Mouse (Mus musculus): Measurements from ENCODE around the gene Cd55b.
"Not testable (repeated sequence)": the region's sequence is repeated elsewhere in the genome, so short reads cannot be mapped to it uniquely, and the experiment has no call there.

The Cd55b gene

GRCm38 (mm10) chr1:130422664-130423111 lies at the start of gene Cd55b:
Cd55b (minus strand) TSS chr1:130423009.
- in situ Hi-C loops (cut with MboI, MseI) = no loop called here

DNA sequence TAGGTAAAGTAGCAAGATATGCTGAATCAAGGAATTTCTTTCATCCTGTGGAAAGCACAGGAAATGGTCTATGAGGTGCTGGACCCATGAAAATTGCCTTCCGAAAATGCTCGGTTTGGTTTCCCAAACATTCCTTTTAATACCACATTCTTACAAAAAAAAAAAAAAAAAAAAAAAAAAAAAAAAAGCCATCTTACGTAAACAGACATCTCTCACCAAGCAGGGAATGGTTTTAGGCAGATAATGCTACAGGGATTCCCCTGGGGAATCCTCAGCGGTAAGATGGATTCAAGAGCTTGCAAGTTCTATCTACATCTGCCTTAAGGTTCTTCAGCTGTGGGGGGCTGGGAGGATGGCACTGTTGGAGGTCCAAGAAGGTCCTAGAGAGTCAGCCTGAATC lies 47.3 kb upstream of the Cd55b start:
- in situ Hi-C loops (cut with MboI, MseI) = no loop called here

GRCm38 (mm10) chr1:130467453-130467852 lies 44.6 kb upstream of the Cd55b start:
- in situ Hi-C loops (cut with MboI, MseI) = no loop called here

GRCm38 (mm10) chr1:130464173-130464572 lies 41.4 kb upstream of the Cd55b start:
- in situ Hi-C loops (cut with MboI, MseI) = no loop called here

DNA sequence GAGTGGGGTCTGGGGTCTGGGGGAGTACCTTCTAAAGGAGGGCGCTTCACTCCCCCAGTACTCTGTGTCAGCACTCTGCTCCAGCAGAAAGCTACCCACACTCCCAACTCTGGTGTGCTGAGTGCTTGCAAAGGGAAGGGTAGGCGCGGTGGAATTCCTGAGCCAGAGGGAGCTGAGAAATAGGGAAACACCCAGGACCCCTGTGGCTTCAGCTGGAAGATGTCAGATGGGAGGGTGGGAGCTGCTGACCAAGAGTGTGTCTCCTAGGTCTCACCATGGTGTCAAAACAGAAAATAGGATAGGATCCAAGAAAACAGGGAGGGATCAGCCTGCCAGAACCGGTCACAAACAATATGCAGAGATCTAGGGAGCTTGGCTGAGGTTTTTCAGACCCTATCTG lies 40.1 kb upstream of the Cd55b start:
- in situ Hi-C loops (cut with MboI, MseI) = no loop called here

DNA sequence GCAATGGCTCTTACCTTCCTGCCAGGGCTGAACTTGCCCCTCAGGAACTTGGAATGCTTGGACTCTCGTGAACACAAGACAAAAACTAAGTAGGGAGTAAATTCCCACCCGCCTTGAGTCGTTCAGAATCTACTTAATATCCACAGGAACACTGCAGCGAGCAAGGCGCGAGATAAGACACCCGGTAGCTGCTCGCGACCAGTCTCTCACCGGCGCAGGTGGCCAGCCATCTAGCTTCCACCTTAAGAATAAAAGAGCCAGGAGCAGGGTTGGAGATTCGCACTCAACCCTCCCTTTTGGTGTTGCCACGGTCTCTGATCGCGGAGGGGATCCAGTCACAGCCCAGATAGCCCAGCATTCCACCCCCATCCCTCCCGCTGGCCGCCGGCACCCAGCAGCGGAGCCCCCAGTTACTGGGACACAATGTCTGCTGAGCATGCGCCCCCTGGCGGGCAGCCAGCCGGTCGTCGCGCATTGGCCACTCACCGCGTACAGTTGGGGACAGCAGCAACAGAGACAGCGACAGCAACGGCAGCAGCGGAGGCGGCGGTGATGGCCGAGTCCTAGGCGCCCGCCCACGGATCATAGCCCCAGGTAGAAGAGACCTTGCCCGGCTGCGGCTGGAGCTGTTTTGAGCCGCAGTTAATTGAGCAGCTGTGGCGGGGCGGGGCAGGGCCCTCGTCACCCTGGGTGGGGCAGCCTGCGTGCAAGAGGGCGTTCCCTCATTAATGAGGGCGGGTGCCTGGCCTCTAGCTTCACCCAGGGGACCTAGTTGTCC lies 39.5 kb upstream of the Cd55b start, which contains the start of gene Cd55:
TSS of gene Cd55 (minus strand) at position 661 of the 778 bp plus-strand sequence.
- in situ Hi-C loops (cut with MboI, MseI) = no loop called here

- in situ Hi-C loops (cut with MboI, MseI) = no loop called here
Measured at GRCm38 (mm10) chr1:130455111-130455510, 32.3 kb upstream of the Cd55b start.

DNA sequence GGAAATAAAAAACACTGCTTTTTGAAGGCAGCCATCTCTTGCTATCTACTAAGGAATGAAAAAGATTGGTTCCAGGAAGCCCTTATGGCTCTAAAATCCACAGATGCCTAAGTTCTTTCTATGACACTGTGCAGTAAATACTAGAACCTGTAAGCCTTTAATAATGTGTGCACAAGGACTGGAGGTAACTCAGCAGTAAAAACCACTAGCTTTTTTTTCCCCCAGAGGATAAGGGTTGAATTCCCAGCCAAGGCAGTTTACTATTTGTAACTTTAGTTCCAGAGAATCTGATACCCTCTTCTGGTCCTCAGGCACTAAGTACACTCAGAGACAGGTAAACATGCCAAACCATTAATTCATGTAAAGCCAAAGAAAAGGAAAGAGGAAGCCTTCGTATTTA lies 20.1 kb upstream of the Cd55b start:
- in situ Hi-C loops (cut with MboI, MseI) = not testable (repeated sequence)

DNA sequence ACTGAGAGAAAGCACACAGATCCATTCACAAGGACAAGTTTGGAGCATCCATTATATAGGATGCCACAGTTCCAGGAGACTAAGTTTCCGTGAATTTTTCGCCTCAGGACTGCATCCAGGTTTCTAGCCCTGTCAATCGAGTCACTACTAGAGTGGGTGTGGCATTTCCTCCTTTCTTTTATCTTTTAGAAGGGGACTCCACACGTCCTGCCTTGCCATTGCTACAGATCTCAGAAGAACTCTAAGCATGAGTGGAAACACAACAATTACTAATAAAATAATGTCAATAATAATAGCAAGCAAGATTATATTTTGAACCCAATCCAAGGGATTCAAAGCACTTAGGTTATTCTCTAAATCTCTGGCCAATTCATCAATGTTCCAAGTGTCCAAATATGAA lies 8.1 kb upstream of the Cd55b start:
- in situ Hi-C loops (cut with MboI, MseI) = no loop called here

DNA sequence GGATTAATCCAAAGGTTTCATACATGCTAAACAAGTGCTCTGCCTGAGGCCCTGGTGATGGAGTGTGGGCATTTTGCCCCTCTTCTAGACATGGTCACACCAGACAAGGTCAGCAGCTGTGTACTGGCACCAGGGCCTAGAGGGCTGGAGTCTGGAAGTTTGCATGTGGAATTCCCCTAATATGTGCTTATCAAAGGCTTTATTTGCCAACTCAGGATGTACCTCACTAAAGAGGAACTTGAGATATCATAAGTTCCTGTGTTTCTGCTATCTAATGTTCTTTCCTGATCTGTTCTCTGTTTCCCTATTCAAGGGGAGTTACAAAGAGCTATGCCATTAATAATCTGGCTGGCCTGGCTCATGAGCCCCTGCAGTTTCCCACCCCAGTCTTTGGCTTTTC lies 5.9 kb upstream of the Cd55b start:
- in situ Hi-C loops (cut with MboI, MseI) = not testable (repeated sequence)

- in situ Hi-C loops (cut with MboI, MseI) = not testable (repeated sequence)
Measured at GRCm38 (mm10) chr1:130427175-130427853, 4.5 kb upstream of the Cd55b start.

DNA sequence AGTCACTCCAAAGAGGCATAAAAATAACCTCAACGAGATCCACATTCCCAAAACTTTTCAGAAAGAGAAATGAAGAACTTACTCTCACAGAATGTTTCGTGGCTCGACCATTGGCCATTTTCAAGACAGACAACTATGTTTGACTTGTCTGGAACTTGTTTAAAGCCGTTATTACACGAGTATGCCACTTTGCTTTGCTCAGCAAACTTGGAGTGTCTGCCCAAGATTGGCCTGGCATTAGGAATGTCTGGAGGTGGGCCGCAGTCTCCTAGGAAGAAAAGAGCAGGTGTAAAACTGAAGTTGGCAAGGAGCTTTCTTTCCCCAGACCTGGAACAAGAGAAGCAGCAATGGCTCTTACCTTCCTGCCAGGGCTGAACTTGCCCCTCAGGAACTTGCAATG lies 776 bp downstream of the Cd55b start:
- in situ Hi-C loops (cut with MboI, MseI) = not testable (repeated sequence)

- in situ Hi-C loops (cut with MboI, MseI) = not testable (repeated sequence)
Measured at GRCm38 (mm10) chr1:130397109-130397508, 25.7 kb downstream of the Cd55b start.

DNA sequence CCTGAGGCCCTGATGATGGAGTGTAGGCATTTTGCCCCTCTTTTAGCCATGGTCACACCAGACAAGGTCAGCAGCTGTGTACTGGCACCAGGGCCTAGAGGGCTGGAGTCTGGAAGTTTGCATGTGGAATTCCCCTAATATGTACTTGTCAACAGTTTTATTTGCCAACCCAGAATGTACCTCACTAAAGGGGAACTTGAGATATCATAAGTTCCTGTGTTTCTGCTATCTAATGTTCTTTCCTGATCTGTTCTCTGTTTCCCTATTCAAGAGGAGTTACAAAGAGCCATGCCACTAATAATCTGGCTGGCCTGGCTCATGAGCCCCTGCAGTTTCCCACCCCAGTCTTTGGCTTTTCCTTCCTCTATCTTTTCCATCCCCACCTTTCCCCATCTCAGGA lies 35.5 kb downstream of the Cd55b start:
- in situ Hi-C loops (cut with MboI, MseI) = not testable (repeated sequence)

DNA sequence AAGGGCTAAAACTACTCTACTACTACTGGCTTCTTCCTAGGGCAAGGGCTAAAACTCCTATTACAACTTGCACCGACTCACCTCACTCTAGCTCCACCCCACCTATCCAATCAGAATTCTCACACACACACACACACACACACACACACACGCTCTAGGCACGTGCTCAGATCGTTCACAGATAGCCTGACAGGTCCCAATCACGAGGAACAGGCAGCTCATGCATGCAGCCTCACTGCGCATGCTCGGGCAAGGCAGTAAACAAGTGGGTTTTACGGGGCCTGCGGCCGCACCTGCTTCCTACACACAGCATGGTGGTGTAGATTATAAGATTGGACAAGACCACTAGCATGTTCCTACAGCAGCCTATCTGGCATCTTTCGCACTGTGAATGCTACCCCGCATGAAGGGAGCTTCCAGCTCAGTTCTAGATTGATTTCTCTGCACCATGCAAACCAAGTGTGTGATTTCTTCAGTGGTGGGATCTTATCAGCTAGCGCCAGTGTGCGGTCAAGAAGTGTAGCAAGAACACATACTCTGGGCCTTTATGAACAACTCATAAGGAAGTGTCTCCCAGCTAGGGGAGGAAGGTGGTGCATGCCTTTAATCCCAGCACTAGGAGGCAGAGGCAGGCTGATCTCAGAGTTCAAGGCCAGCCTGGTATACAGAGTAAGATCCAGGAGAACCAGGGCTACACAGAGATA lies 44.9 kb downstream of the Cd55b start:
- in situ Hi-C loops (cut with MboI, MseI) = no loop called here

GRCm38 (mm10) chr1:130374173-130374785 lies 48.5 kb downstream of the Cd55b start:
- in situ Hi-C loops (cut with MboI, MseI) = loop anchor here (25.0 kb wide), 1 partner anchor 1512 kb away; no protein-coding TSS in a partner anchor

DNA sequence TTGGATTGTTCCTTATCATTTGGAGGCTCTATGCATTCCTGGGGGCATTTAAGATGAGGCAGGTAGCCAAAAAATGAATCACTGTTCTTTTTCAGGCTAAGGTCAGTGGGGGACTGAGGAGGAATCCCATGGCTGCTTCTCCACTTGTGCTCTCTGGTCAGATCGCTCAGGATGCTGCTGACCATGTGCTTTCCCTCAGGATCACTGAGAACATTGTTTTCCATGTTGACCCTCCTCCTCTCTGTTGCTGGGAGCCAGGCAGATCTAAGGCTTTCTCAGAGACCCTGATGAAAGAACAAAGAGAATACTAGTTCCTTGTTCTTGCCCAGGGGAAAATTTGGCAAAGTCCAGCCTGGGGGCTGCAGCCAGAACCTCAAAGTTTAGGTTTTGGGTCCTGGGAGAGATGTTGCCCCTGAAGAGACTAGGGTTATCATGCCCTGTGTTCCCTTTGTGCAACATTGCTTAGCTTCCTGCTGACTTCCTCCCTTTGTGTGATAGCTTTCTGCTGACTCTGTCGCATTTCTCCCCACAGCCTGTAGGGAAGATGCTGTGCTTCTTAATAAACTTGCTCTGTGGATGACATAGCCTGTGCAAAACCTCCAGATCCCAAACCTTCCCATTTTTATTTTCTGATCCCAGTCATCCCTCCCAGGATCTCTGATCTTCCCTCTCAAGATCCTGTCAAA lies 49.3 kb downstream of the Cd55b start:
- in situ Hi-C loops (cut with MboI, MseI) = loop anchor here (25.0 kb wide), 1 partner anchor 1511 kb away; no protein-coding TSS in a partner anchor

- in situ Hi-C loops (cut with MboI, MseI) = loop anchor here (25.0 kb wide), 1 partner anchor 1510 kb away; no protein-coding TSS in a partner anchor
Measured at GRCm38 (mm10) chr1:130371895-130372528, 50.8 kb downstream of the Cd55b start.

- in situ Hi-C loops (cut with MboI, MseI) = loop anchor here (25.0 kb wide), 1 partner anchor 1509 kb away; no protein-coding TSS in a partner anchor
Measured at GRCm38 (mm10) chr1:130371291-130371690, 51.5 kb downstream of the Cd55b start.

- in situ Hi-C loops (cut with MboI, MseI) = loop anchor here (25.0 kb wide), 1 partner anchor 1488 kb away; no protein-coding TSS in a partner anchor
Measured at GRCm38 (mm10) chr1:130350077-130350635, 72.7 kb downstream of the Cd55b start.
